Mouse (Mus musculus) adrenal gland, postnatal 36 days (tissue): ENCODE results near the gene Il17c. TPM values are rescaled to one million over a fixed set of nuclear protein-coding genes. Genes with fewer than 3 reads are reported as not detected.
A peak's percentile ranks its signal among the peaks of the same experiment; 100 is the strongest.

Experiments used
- DNase-seq, 2 experiments: peaks; one replicate each; pipeline ENCODE4 v3.0.0; 2021; ENCODE audit warnings: mixed read lengths in 1 of 2
- total RNA-seq, 2 experiments: library from RNA; stranded (reverse); gene quantifications; 2 replicates each; pipeline ENCODE4 v1.2.3; 2021

Gene Il17c
- total RNA-seq, 2 experiments from 2014 or later = not detected

GRCm38 (mm10) chr8:122431694-122432442 lies 10.0 kb downstream of the Il17c start:
- peak in 1 of 2 experiments; percentile 15 for DNase-seq

DNA sequence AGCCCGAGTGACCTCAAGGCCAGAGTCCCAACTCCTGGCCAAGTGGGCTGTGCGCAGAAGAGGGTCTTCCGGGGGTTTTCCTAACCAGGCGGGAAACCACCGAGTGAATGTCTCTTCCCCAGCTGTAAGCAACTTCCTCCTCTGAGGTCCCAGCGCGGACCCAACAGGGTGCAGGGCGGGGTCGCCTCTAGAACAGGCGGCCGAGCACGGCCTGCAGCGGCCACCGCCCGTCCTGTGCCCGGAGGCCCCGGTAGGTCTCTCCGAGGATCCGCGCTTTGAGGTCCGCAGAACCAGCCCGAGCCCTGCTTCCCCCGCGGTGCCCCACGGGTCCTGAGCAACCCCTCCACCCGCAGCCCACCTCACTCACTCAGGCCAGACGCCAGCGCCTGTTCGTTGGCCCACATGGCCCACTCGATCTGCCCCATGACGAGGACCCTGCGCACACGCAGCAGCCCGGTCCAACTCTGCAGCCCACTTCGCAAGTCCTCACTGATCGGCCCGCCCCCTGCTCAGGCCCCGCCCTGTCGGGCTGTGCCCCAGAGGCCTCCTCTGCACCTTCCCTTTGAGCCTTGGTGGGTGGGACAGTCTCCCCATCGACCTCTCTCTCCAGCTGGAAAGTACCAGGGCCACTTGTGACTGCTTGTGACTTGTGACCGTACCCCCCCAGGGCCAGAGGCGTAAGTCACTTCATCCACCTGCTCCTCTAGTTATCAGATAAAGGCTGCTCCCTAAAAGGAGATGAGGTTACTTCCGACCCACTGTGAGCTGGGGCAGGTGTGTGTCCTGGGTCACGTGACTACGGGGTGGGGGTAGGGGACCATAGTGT lies 10.8 kb downstream of the Il17c start, which contains the start of gene Cyba:
TSS of gene Cyba (minus strand) at position 488 of the 826 bp plus-strand sequence.
- peak; percentile 77 to 87 for DNase-seq

DNA sequence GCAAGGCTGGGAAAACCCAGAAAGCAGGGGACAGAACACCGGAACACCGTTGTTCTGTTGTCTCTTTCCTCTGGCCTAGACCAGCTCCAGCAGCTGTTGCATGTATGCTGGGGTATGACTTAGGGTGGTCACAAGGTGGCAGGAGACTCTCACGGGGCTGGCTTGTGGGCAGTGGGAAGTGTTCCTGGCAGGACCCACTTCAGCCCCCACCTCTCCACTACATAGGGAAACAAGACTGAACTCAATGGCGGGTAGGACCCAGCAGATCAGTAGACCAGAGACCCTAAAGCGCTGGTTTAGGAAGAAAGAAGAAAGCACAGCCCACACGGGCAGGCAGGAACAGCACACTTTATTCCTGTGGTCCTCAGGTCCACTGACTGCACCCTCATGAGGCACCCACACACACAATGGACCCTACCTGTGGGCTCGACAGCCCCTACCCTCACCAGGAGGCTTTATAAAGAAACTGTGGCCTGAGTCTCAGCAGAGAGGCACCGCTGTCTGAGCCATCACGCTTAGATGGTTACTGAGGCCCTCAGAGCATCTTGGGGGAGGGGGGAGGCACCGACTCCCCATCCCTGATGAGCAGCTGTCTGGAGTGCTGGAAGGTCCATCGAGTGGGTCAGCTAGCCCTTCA lies 11.6 kb downstream of the Il17c start:
- no peak for DNase-seq

GRCm38 (mm10) chr8:122435375-122435774 lies 13.6 kb downstream of the Il17c start:
- no peak for DNase-seq

- DNase-seq = no peak
Measured at GRCm38 (mm10) chr8:122436146-122436545, 14.3 kb downstream of the Il17c start.

GRCm38 (mm10) chr8:122436586-122437125 lies 14.8 kb downstream of the Il17c start:
- peak in 1 of 2 experiments; percentile 50 for DNase-seq

DNA sequence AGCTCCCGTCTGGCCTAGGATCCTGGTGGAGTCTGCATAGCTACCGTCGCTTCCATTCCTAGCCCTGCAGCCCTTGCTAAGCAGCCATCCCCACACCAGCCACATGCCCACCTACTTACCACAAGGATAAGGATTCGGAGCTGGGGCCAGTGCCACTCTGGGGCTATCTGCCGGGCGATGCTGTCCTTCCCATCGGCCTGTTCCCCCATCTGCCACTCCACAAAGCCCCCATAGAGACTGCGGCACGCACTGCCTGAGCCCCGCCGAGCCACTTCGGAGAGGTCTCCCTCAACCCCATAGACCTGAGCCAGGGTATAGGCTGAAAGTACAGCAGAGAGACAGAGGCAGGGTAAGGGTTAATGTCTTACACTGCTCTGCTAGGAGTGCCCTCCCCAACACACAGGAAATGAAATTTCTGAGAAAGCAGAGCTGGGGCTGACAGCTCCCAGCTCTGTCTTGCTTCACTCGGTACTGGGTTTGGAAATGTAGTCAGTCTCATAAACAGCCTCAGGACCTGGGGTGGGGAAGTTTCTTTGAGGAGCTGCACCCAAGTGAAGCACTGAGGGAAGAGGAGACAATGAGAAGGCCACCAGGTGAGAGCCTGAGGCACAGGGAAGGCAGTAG lies 16.0 kb downstream of the Il17c start:
- no peak for DNase-seq

- no peak for DNase-seq
Measured at GRCm38 (mm10) chr8:122439336-122439735, 17.5 kb downstream of the Il17c start.

DNA sequence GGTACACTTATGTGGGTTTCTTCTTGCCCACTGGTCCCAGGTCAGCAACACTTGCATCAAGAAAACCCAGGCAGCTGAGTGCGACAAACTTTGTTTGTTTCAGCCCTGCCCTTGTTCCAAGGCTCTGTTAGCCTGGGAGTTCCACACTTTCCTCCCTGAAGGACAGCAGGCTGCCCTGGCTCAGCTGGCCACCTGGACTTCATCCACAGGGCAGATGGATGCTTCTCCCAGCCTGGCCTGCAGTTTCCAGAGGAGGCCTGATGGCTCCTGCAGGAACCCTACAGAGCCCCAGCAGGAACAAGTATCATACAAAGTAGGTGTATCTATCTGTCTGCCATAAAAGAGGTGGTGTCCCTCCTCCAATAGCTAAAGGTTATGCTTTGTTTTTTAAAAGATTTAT lies 19.5 kb downstream of the Il17c start:
- DNase-seq = no peak

DNA sequence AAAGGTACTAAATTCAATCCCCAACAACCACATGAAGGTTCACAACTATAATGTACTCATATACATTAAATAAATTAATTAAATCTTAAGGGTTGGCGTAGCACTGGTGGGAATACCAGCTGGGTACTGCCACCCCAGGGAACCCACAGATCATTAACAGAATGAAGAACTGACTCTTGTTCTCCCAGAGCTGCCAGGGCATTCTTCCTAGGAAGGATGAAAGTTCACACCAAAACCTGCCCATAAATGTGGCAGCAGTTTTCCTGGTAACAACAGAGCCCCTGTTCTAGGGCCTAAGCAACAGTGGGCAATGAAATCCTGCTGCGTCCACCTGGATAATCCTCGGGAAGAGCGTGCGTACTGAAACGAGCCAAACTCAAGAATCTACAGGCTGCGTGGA lies 20.5 kb downstream of the Il17c start:
- DNase-seq = no peak

DNA sequence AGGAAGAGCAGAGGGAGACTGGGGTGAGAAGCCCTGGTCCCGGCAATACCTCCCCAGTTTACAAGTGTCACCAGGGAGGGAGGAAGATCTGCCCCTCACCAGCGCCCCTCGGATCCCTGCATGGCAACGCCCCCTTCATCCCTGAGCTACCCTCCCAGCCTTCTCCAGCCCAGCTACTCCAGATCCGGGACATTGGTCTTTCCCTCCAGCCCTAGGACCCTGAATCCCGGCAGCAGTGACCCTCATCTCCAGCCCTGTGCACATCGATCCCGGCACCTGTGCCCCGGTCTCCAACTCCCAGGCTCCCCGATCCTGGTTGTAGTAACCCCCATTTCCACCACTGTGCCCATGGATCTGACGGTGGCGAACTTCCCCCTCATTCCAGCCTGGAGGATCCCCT lies 21.0 kb downstream of the Il17c start:
- DNase-seq = no peak

DNA sequence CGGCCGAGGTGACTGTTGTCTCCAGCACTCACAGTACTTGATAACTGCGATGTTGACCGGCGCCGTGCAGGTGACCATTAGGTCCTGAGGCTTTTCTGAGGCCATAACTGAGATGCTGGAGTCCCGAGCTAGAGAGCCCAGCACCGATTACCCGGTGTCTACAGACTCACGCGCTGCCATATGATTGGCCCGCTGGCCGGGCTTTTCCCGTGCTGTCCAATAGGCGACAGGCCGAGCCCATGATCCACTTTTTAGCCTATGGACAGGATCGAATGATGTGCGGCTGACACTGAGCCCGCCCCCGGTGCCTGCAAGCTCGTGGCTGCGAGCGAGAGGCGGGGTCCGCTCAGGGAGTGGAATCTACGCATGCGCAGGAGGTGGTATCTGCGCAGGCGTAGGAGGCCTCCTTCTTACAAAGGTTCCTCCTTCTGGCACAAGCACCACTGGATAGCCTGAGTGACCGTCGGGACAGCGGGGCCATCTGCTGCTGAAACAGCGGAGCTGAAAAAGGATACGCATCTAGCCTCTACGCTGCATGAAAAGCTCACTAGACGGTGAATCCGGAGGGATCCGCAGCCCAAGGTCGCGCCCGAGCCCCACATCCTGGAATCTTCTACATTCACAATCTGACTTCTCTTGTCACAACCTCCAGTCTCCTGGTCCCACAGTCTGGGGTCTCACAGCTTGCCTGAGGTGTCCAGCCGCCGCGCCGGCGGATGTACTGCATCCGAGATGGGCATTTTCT lies 21.6 kb downstream of the Il17c start, which contains the start of gene Mvd:
TSS of gene Mvd (minus strand) at position 161 of the 745 bp plus-strand sequence.
- DNase-seq = peak; percentile 99

GRCm38 (mm10) chr8:122444058-122444748 lies 22.4 kb downstream of the Il17c start:
- DNase-seq = peak; percentile 89 to 90

GRCm38 (mm10) chr8:122445203-122445602 lies 23.4 kb downstream of the Il17c start:
- DNase-seq = no peak

- no peak for DNase-seq
Measured at GRCm38 (mm10) chr8:122451161-122451703, 29.4 kb downstream of the Il17c start.

GRCm38 (mm10) chr8:122452154-122452553 lies 30.3 kb downstream of the Il17c start:
- DNase-seq = no peak

DNA sequence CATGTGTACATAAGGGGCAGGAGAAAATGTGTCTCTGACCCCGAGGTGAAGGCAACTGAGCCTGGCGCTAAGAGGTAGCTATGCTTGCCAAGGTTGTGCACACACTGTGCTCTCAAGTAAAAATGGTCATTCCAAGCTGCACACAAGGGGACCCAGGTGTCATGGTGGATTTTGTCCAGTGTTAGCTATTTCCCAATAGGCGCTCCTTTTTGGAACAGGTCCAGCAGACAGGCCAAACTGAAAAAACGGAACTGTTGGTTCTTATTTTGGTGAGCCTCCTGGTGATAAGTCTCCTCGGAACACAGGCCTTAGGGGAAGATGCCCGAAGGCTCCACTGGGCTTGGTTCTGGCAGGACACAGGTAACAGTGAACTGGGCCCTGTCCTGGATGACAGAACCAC lies 32.6 kb downstream of the Il17c start:
- DNase-seq = no peak

DNA sequence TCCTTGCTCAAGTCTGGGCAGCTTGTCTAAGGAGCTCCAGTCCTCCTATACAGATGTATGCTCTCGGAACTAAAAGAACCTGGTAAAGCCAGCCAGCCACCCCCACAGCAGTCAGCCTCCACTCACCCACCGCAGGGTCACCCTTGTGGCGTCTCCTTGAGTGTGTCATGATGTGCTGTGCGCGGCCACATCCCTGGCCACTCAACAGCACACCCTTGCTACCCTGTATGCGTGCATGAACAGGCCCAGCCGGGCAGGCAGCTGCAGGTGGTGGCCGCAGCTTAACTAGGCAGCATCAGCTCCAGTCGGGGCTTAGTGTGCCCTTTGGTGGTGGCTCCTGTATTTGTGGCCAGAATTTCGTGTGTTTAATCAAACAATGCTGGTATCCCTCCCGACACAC lies 35.4 kb downstream of the Il17c start:
- no peak for DNase-seq

- DNase-seq = no peak
Measured at GRCm38 (mm10) chr8:122459218-122459900, 37.5 kb downstream of the Il17c start.

- DNase-seq = no peak
Measured at GRCm38 (mm10) chr8:122459990-122460389, 38.2 kb downstream of the Il17c start.
